Mouse (Mus musculus) gastrocnemius, adult 8-10 months (tissue): ENCODE measurements around the gene Srsf10. TPM values are rescaled to one million over a fixed set of nuclear protein-coding genes. Genes with fewer than 3 reads are reported as not detected.

Experiments used
- DNase-seq, 2 experiments: peaks; one replicate each; pipeline ENCODE4 v3.0.0; 2022; ENCODE audit warnings: low spot score in 2 of 2
- total RNA-seq, 4 experiments: library from RNA; stranded (reverse); gene quantifications; 2 replicates each; pipeline ENCODE4 v1.2.4; 2022

The Srsf10 gene
- total RNA-seq, 4 experiments from 2014 or later = 14.3 to 27.1 (median 22.0) TPM

DNA sequence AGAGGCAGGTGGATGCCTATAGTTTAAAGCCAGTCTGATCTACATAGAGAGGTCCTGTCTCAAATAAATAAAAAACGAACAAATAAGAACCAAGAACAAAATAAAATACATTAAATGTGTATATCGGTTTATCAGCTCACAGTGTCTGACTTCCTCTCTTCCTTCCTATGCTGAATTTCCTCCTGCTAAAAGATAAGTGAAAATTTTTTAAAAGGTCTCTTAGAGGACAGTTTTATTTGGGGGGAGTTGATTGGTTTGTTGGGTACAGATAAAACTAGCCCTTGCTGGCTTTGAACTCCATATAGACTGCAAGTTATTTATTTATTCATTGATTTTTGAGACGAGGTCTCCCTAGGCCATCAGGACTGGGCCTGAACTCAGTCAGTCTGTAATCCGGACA is 57.9 kb downstream of the Srsf10 start:
- no peak for DNase-seq

DNA sequence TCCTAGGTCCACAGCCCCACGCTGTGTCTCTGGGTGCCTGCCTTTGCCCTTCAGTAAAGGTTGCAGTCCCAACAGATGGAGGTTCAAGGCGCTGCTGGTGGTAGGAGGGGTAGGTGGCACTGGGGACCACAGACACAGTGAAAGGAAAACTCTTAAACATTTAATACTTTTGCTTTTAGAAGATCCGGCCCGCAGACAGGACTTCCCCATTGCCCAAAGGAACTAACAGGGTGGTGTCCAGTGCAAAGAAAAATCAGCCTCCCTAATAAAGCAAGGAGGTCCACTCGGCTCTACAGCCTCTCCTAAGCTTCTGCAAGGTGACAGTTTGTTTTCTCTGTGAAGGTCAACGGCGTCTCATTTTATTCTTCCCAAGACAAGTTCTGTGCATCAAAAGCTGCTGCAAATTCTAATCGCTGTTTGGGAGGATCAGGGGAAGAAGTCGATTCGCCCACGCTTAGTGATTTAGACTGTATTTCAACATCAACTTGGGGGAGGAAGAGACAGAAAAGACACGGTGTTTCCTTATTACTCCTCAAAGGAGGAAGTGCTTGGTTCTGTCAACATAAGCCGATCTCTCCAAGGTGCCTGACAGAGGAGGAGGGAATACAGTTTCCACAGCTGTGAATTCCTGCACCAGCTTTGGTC is 63.2 kb downstream of the Srsf10 start:
- DNase-seq = no peak

DNA sequence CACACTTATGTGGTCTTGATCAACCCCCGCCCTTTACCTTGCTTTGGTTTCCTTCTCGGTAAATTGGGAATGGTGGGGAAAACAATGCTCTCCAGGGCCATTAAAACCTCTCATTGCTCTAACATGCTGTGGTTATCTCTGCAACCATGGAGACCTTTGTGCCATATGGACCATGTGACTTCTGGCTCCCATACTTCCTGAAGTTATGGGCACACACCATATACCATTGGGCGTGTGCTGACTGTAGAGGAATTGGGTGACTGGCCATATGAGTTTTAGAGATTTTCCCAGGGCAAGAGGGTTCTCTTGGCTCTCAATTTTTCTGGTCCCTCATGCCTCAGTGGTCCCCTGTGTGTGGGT is 63.7 kb downstream of the Srsf10 start:
- DNase-seq = no peak

Other genes with a start within 250 kb of the Srsf10 start
- gene Ifnlr1, start 169.5 kb upstream of the Srsf10 start, total RNA-seq = under 1 TPM; 0.13 to 0.38 (median 0.28) TPM
- not detected for gene Il22ra1, start 127.6 kb upstream of the Srsf10 start, total RNA-seq
- 10 to 100 TPM; 40.8 to 54.5 (median 43.3) TPM for gene Myom3, start 96.0 kb upstream of the Srsf10 start, total RNA-seq
- 10 to 100 TPM; 30.2 to 36.3 (median 32.7) TPM for gene Pnrc2, start 18.1 kb downstream of the Srsf10 start, total RNA-seq
- gene Cnr2, start 39.6 kb downstream of the Srsf10 start, total RNA-seq = under 1 TPM in 3 of 4 experiments, not detected in 1; 0.05 to 0.11 (median 0.07) TPM
- gene Fuca1, start 65.0 kb downstream of the Srsf10 start, total RNA-seq = 10 to 100 TPM; 14.8 to 28.3 (median 23.6) TPM
- gene Hmgcl, start 90.7 kb downstream of the Srsf10 start, total RNA-seq = 10 to 100 TPM; 39.8 to 44.0 (median 42.0) TPM
- 1 to 10 TPM in 1 of 4 experiments, under 1 TPM in 2, not detected in 1; 0.40 to 1.3 (median 0.72) TPM for gene Gale, start 108.0 kb downstream of the Srsf10 start, total RNA-seq
- gene Lypla2, start 116.9 kb downstream of the Srsf10 start, total RNA-seq = 10 to 100 TPM; 27.0 to 33.7 (median 30.8) TPM
- gene Pithd1, start 131.5 kb downstream of the Srsf10 start, total RNA-seq = 10 to 100 TPM; 26.9 to 31.9 (median 28.9) TPM
- 10 to 100 TPM; 56.6 to 70.4 (median 62.9) TPM for gene Eloa, start 166.0 kb downstream of the Srsf10 start, total RNA-seq
- 100 to 1,000 TPM; 119 to 244 (median 192) TPM for gene Rpl11, start 197.7 kb downstream of the Srsf10 start, total RNA-seq